Mouse (Mus musculus): ENCODE results near the gene Apoc4. TPM values are rescaled to one million over a fixed set of nuclear protein-coding genes. Genes with fewer than 3 reads are reported as not detected.

Gene Apoc4
- polyA plus RNA-seq, 1 experiment from 2014 or later: 0.81 TPM

DNA sequence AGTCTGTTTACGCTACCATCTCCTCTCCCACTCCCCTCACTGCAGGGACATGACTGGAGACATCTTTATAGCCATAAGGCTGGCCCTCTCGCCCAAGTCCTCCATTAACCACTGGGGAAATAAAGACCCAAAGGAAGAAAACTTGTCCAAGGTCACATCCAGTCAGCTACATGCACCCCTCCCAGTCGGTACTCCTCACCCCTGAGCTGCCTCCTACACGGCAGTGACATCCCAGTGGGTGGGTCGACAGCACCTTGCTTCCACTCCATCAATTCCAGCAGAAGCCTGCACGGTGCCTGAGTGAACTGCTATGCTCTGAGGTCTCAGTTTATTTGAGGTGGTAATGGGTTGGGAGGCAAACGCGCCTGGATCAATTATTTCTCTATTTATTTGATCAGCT lies 17.3 kb downstream of the Apoc4 start:
- H3K4me1 ChIP-seq (ENCODE audit: control insufficient read depth, insufficient read depth, low read length): peaks cover 15% of the 10 kb centered on the region
- H3K27me3 ChIP-seq (ENCODE audit: control insufficient read depth, insufficient read depth, low read length): no peaks in the 10 kb centered on the region
- no peak; the same call in 1 of the 2 replicates for ATAC-seq (ENCODE audit: low FRiP score, low TSS enrichment)
- no peak overlapping the region for H3K27ac ChIP-seq (ENCODE audit: low read depth, low read length)
- H3K4me3 ChIP-seq (ENCODE audit: low read length): peak overlapping the region; percentile 100
- no peaks in the 10 kb centered on the region for H3K9me3 ChIP-seq (ENCODE audit: control insufficient read depth, low read length)
- 7% methylated on average over 8 of the region's 8 CpGs for WGBS
- peaks cover 6% of the 10 kb centered on the region; the same call in 1 of the 2 replicates for H3K36me3 ChIP-seq (ENCODE audit: control insufficient read depth, insufficient read depth, low read length)
- H3K9ac ChIP-seq (ENCODE audit: low read depth, low read length): peak overlapping the region; percentile 97
- peak overlapping the region; percentile 92 for H3K4me2 ChIP-seq (replicated peaks; ENCODE audit: low read depth, low read length)

DNA sequence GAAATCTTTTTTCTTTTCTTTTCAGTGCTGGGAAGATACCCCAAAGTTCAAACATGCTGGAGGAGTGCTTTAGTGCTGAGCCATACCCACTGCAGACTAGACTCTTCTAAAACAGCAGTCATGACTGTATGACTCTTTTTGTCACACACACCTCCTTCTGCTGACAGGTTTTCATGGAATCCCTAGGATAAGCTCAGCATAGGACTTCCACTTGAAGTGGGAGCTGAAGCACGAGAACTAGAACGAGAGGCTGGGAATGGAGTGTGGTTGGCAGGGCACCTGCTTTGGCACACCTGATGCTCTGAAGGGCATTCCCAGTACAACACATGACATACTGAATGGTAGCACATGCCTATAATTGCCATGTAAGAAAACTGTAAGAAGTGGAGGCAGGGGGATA lies 28.7 kb downstream of the Apoc4 start:
- H3K9ac ChIP-seq (ENCODE audit: low read depth, low read length): no peak overlapping the region
- no peak overlapping the region for H3K4me3 ChIP-seq (ENCODE audit: low read length)
- H3K4me1 ChIP-seq (ENCODE audit: control insufficient read depth, insufficient read depth, low read length): no peaks in the 10 kb centered on the region
- no peak overlapping the region for H3K27ac ChIP-seq (ENCODE audit: low read depth, low read length)
- no peaks in the 10 kb centered on the region for H3K9me3 ChIP-seq (ENCODE audit: control insufficient read depth, low read length)
- no peak for ATAC-seq (ENCODE audit: low FRiP score, low TSS enrichment)
- peaks cover 70% of the 10 kb centered on the region for H3K36me3 ChIP-seq (ENCODE audit: control insufficient read depth, insufficient read depth, low read length)
- no peak overlapping the region for H3K4me2 ChIP-seq (replicated peaks; ENCODE audit: low read depth, low read length)
- 95% methylated on average over 2 of the region's 2 CpGs for WGBS
- no peaks in the 10 kb centered on the region for H3K27me3 ChIP-seq (ENCODE audit: control insufficient read depth, insufficient read depth, low read length)

DNA sequence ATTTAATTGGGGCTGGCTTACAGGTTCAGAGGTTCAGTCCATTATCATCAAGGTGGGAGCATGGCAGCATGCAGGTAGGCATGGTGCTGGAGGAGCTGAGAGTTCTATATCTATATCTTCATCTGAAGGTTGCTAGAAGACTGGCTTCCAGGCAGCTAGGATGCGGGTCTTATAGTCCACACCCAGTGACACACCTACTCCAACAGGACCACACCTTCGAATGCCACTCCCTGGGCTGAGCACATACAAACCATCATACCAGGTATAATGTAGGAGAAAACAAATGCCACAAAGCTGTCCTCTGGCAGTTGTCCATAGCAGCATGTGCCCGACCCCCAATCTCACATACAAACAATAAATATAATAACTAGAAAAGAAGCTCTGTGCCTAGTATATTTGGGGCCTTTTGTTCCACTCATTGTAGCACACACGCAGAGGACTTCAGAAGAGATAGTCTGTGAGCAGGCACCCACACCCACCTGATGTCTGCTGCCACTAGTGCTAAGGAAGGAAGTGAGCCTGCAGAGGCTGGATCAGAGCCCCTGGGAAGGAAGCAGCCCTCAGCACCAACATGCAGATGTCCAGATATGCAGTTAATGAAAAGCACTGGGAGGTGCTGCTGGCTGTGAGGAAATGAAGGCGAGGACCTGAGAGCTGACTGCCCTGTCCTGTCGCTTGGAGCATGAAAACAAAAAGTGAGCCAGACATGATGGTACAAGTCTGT lies 30.1 kb downstream of the Apoc4 start:
- H3K36me3 ChIP-seq (ENCODE audit: control insufficient read depth, insufficient read depth, low read length): peaks cover 78% of the 10 kb centered on the region
- H3K4me3 ChIP-seq (ENCODE audit: low read length): no peak overlapping the region
- no peak for ATAC-seq (ENCODE audit: low FRiP score, low TSS enrichment)
- H3K4me2 ChIP-seq (replicated peaks; ENCODE audit: low read depth, low read length): no peak overlapping the region
- H3K27ac ChIP-seq (ENCODE audit: low read depth, low read length): no peak overlapping the region
- no peaks in the 10 kb centered on the region for H3K4me1 ChIP-seq (ENCODE audit: control insufficient read depth, insufficient read depth, low read length)
- WGBS: 92% methylated on average over 6 of the region's 6 CpGs
- no peaks in the 10 kb centered on the region for H3K27me3 ChIP-seq (ENCODE audit: control insufficient read depth, insufficient read depth, low read length)
- no peak overlapping the region for H3K9ac ChIP-seq (ENCODE audit: low read depth, low read length)
- no peaks in the 10 kb centered on the region for H3K9me3 ChIP-seq (ENCODE audit: control insufficient read depth, low read length)

DNA sequence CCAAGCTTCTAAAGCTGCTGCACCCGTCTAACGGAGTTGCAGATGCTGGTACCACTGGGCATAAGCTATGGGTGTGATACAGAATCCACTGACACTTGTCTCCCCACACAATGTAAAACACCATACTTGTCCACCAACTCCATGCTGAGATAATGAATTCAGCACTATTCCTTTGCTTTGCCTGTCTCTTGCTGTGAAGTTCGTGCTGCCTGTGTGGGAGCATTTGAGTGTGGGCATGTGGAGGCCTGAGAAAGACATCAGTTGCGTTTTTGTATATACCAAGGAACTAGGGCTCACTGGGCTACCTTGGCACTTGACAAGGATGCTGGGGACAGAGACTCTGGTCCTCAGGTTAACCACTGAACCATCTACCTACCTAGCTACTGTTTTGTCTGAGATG lies 40.1 kb downstream of the Apoc4 start:
- Histone ChIP-seq H3K4me2 (replicated peaks; ENCODE audit: low read depth, low read length) (no peak overlapping the region), H3K4me1 (ENCODE audit: control insufficient read depth, insufficient read depth, low read length) (no peaks in the 10 kb centered on the region), H3K4me3 (ENCODE audit: low read length) (no peak overlapping the region), H3K27me3 (ENCODE audit: control insufficient read depth, insufficient read depth, low read length) (no peaks in the 10 kb centered on the region), H3K9ac (ENCODE audit: low read depth, low read length) (no peak overlapping the region), H3K27ac (ENCODE audit: low read depth, low read length) (no peak overlapping the region), H3K36me3 (ENCODE audit: control insufficient read depth, insufficient read depth, low read length) (peaks cover 95% of the 10 kb centered on the region), H3K9me3 (ENCODE audit: control insufficient read depth, low read length) (no peaks in the 10 kb centered on the region)
- WGBS: 100% methylated on average over 4 of the region's 4 CpGs
- ATAC-seq (ENCODE audit: low FRiP score, low TSS enrichment): no peak

DNA sequence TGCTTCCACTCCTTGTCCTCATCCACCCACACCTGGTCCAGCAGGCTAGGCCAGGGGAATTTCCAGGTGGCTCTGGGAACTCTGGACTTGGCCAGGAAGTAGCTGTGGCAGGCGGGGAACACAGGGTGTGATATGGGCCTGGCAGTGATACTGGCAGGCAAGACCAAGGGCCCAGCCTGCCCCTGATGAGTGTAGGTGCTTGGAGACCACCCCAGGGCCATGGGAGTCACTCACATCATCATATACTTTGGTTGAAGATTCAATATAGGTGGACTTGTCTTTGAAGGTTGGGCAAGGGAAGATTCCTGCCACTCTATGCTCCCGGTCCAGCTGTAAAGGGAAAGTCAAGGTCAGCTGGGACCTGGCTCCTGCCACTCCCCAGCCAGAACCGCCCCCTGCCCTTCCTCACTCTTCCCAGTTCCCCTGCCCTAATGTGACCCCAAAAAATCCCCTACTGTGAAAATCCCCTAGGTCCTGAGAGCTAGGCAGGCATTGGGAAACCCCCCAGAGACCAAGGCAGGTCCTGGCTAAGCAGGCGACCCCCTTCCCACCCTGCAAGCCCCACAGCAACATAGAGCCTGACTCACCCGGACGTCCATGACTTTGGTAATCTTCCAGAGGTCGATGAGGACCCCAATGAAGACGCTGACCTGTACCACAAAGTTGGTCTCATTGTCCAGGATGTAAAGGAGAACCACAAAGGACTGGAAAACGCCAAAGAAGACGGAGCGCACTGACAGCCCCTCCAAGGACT lies 46.0 kb downstream of the Apoc4 start:
- H3K36me3 ChIP-seq (ENCODE audit: control insufficient read depth, insufficient read depth, low read length): peaks cover 79% of the 10 kb centered on the region
- no peaks in the 10 kb centered on the region for H3K9me3 ChIP-seq (ENCODE audit: control insufficient read depth, low read length)
- H3K4me2 ChIP-seq (replicated peaks; ENCODE audit: low read depth, low read length): no peak overlapping the region
- 84% methylated on average over 11 of the region's 11 CpGs for WGBS
- no peak for ATAC-seq (ENCODE audit: low FRiP score, low TSS enrichment)
- H3K4me1 ChIP-seq (ENCODE audit: control insufficient read depth, insufficient read depth, low read length): no peaks in the 10 kb centered on the region
- no peak overlapping the region for H3K4me3 ChIP-seq (ENCODE audit: low read length)
- H3K27ac ChIP-seq (ENCODE audit: low read depth, low read length): no peak overlapping the region
- no peak overlapping the region for H3K9ac ChIP-seq (ENCODE audit: low read depth, low read length)
- H3K27me3 ChIP-seq (ENCODE audit: control insufficient read depth, insufficient read depth, low read length): no peaks in the 10 kb centered on the region

DNA sequence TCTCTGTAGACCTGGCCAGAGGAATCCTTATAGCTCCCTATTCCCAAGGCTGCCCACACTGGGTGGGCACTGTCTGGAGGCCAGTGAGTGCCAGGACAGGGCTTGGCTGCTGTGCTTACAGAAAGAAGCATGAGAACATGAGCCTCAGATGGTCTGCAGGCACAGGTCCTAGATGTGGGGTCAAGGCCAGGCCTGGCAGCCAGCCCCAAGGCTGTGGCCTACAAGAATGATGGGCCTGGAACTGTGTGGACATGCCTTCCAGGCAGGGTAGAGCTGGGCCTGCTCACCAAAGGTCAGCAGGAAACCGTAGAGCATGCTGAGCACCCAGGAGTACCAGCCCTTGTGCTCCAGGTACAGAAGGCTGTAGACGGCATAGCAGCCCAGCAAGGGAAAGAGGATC lies 46.7 kb downstream of the Apoc4 start:
- no peak overlapping the region for H3K4me2 ChIP-seq (replicated peaks; ENCODE audit: low read depth, low read length)
- 0 out of 2 replicates have a peak, but pooled peaks cover 3% of the 10 kb centered on the region for H3K4me1 ChIP-seq (ENCODE audit: control insufficient read depth, insufficient read depth, low read length)
- H3K27ac ChIP-seq (ENCODE audit: low read depth, low read length): no peak overlapping the region
- 95% methylated on average over 2 of the region's 2 CpGs for WGBS
- no peak for ATAC-seq (ENCODE audit: low FRiP score, low TSS enrichment)
- H3K36me3 ChIP-seq (ENCODE audit: control insufficient read depth, insufficient read depth, low read length): peaks cover 72% of the 10 kb centered on the region
- H3K9ac ChIP-seq (ENCODE audit: low read depth, low read length): no peak overlapping the region
- no peaks in the 10 kb centered on the region for H3K9me3 ChIP-seq (ENCODE audit: control insufficient read depth, low read length)
- H3K27me3 ChIP-seq (ENCODE audit: control insufficient read depth, insufficient read depth, low read length): no peaks in the 10 kb centered on the region
- H3K4me3 ChIP-seq (ENCODE audit: low read length): no peak overlapping the region

DNA sequence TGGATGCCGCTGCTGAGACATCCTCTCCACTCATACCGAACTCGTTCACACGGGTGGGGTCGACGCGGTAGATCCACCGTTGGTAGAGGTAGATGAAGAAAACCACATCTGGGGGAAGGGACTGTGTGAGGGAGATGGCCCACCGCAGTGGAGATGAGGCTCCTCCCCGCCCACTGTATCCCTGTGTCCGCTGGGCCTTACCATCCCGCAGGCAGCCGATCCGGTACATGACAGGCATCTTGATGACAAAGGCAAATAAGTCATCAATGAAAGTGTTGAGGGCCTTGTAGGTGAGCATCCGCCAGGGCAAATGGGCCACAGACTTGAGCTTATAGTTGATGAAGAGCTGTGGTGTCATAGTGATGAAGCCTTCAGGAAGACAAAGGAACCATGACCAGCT lies 47.4 kb downstream of the Apoc4 start:
- Histone ChIP-seq H3K4me1 (ENCODE audit: control insufficient read depth, insufficient read depth, low read length) (0 out of 2 replicates have a peak, but pooled peaks cover 4% of the 10 kb centered on the region), H3K27me3 (ENCODE audit: control insufficient read depth, insufficient read depth, low read length) (no peaks in the 10 kb centered on the region), H3K27ac (ENCODE audit: low read depth, low read length) (no peak overlapping the region), H3K4me3 (ENCODE audit: low read length) (no peak overlapping the region), H3K9me3 (ENCODE audit: control insufficient read depth, low read length) (no peaks in the 10 kb centered on the region), H3K4me2 (replicated peaks; ENCODE audit: low read depth, low read length) (no peak overlapping the region), H3K9ac (ENCODE audit: low read depth, low read length) (no peak overlapping the region), H3K36me3 (ENCODE audit: control insufficient read depth, insufficient read depth, low read length) (peaks cover 65% of the 10 kb centered on the region)
- 92% methylated on average over 15 of the region's 15 CpGs for WGBS
- ATAC-seq (ENCODE audit: low FRiP score, low TSS enrichment): no peak

DNA sequence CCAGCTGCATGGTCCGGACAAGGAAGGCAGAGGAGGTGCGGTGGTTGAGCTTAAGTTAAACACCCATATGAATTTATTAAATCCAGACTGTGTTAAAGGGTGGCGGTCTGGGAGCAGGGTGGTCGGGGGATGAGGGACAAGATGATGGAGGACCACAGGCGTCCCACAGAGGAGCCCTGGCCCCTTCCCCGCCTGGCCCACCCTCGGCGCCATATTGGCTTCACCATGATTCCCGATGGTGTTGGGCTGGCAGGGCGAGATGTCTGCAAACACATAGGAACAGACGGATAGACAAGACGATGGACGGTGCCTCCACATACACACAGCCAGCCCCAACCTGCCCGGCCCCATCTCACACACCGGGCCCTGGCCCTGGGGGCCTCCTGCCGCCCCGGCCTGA lies 48.1 kb downstream of the Apoc4 start:
- Histone ChIP-seq H3K9ac (ENCODE audit: low read depth, low read length) (no peak overlapping the region), H3K27ac (ENCODE audit: low read depth, low read length) (no peak overlapping the region), H3K4me3 (ENCODE audit: low read length) (no peak overlapping the region), H3K4me1 (ENCODE audit: control insufficient read depth, insufficient read depth, low read length) (0 out of 2 replicates have a peak, but pooled peaks cover 4% of the 10 kb centered on the region), H3K9me3 (ENCODE audit: control insufficient read depth, low read length) (no peaks in the 10 kb centered on the region), H3K4me2 (replicated peaks; ENCODE audit: low read depth, low read length) (no peak overlapping the region), H3K36me3 (ENCODE audit: control insufficient read depth, insufficient read depth, low read length) (peaks cover 58% of the 10 kb centered on the region), H3K27me3 (ENCODE audit: control insufficient read depth, insufficient read depth, low read length) (no peaks in the 10 kb centered on the region)
- WGBS: 91% methylated on average over 17 of the region's 17 CpGs
- no peak for ATAC-seq (ENCODE audit: low FRiP score, low TSS enrichment)

DNA sequence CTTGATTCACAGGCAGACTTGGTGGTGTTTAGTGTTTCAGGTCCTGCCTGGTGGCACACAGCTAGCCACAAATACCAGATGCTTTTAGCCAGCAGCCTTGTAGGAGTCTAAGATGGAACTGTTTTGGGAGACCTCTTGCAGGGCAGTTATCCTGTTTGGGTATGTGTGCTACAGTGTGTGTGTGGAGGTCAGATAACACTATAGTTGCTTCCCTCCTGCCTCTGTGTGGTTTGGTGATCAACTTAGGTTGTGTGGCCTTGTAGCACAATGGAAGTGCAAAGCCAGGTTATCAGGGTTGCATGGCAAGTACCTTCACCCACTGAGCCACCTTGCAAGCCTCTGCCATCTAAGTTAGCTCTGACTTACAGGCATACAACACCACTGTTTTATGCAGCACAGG lies 48.6 kb downstream of the Apoc4 start:
- Histone ChIP-seq H3K27ac (ENCODE audit: low read depth, low read length) (no peak overlapping the region), H3K9me3 (ENCODE audit: control insufficient read depth, low read length) (no peaks in the 10 kb centered on the region), H3K9ac (ENCODE audit: low read depth, low read length) (no peak overlapping the region), H3K27me3 (ENCODE audit: control insufficient read depth, insufficient read depth, low read length) (no peaks in the 10 kb centered on the region), H3K4me2 (replicated peaks; ENCODE audit: low read depth, low read length) (no peak overlapping the region), H3K36me3 (ENCODE audit: control insufficient read depth, insufficient read depth, low read length) (peaks cover 54% of the 10 kb centered on the region), H3K4me1 (ENCODE audit: control insufficient read depth, insufficient read depth, low read length) (0 out of 2 replicates have a peak, but pooled peaks cover 4% of the 10 kb centered on the region), H3K4me3 (ENCODE audit: low read length) (no peak overlapping the region)
- ATAC-seq (ENCODE audit: low FRiP score, low TSS enrichment): no peak

Measured in kidney, embryonic 14.5 days (tissue).